Mouse (Mus musculus) forebrain, embryonic 14.5 days (tissue): ENCODE results near the gene Tnfrsf25. TPM values are rescaled to one million over a fixed set of nuclear protein-coding genes. Genes with fewer than 3 reads are reported as not detected.

Source experiments
- ATAC-seq: fragments of 200-750 bp; cut with Nextera tagmentation; 2 replicates; pipeline ENCODE4 v1.8.0; 2017; ENCODE audit warnings: mild to moderate bottlenecking, moderate library complexity
- DNase-seq: peaks from one replicate; pipeline ENCODE4 v3.0.0-alpha.2; 2015; ENCODE audit warnings: low spot score
- H3K27ac ChIP-seq: fragments of 300-500 bp; sonication (generic); 2 replicates; pipeline ENCODE4 v1.5.1; 2014; ENCODE audit warnings: low read depth, mild to moderate bottlenecking, control low read depth, low read length, moderate library complexity
- H3K27me3 ChIP-seq: fragments of 300-500 bp; sonication (generic); replicated peaks from 2 replicates; pipeline ENCODE4 v1.6.1; 2014; ENCODE audit warnings: low read length, control low read depth, mixed read lengths; ENCODE audit not compliant: control insufficient read depth, insufficient read depth
- H3K36me3 ChIP-seq: fragments of 300-500 bp; sonication (generic); 2 replicates; pipeline ENCODE4 v1.6.1; 2014; ENCODE audit warnings: low read length, control low read depth; ENCODE audit not compliant: control insufficient read depth, insufficient read depth
- H3K4me1 ChIP-seq: fragments of 300-500 bp; sonication (generic); 2 replicates; pipeline ENCODE4 v1.6.1; 2014; ENCODE audit warnings: antibody characterized with exemption, low read length, control low read depth; ENCODE audit not compliant: control insufficient read depth, insufficient read depth
- H3K4me2 ChIP-seq: fragments of 300-500 bp; sonication (generic); 2 replicates; pipeline ENCODE4 v1.6.1; 2014; ENCODE audit warnings: mild to moderate bottlenecking, control low read depth, low read length
- H3K4me3 ChIP-seq: fragments of 300-500 bp; sonication (generic); 2 replicates; pipeline ENCODE4 v1.5.1; 2014; ENCODE audit warnings: low read depth, low read length, control low read depth
- H3K9ac ChIP-seq: fragments of 300-500 bp; sonication (generic); 2 replicates; pipeline ENCODE4 v1.6.1; 2014; ENCODE audit warnings: mild to moderate bottlenecking, low read length, control low read depth, moderate library complexity
- H3K9me3 ChIP-seq: fragments of 300-500 bp; sonication (generic); replicated peaks from 2 replicates; pipeline ENCODE4 v1.6.1; 2016; ENCODE audit warnings: low read length, control low read depth, mixed read lengths; ENCODE audit not compliant: control insufficient read depth
- WGBS: fragments of 180-500 bp; shearing (Covaris S2); extraction: QIAGEN DNeasy Blood & Tissue Kit; methylation state at CpG from one replicate; pipeline ENCODE4 v1.1.7; 2014; 5-methylcytosine and 5-hydroxymethylcytosine counted together
- polyA plus RNA-seq: library from polyadenylated mRNA; unstranded; fragments of >200 nt; fragmentation: Nextera tagmentation; extraction: Ambion mirVana; gene quantifications from 2 replicates; pipeline ENCODE4 v1.2.1, GENCODE M21; 2014

The Tnfrsf25 gene
- polyA plus RNA-seq, 1 experiment from 2014 or later = 0.62 TPM

GRCm38 (mm10) chr4:152121183-152121505 is 5.4 kb downstream of the Tnfrsf25 start:
- WGBS = 2% methylated on average over 12 of the region's 12 CpGs

GRCm38 (mm10) chr4:152124361-152124961 is 8.7 kb downstream of the Tnfrsf25 start:
- Histone ChIP-seq H3K9me3 (no peaks in the 10 kb centered on the region), H3K4me3 (no peak overlapping the region), H3K4me1 (no peaks in the 10 kb centered on the region; the same call in none of the 2 replicates), H3K4me2 (no peak overlapping the region), H3K9ac (no peak overlapping the region), H3K27me3 (peaks cover 98% of the 10 kb centered on the region), H3K27ac (no peak overlapping the region), H3K36me3 (no peaks in the 10 kb centered on the region)
- ATAC-seq (no peak), DNase-seq (no peak)
- 7% methylated on average over 13 of the region's 13 CpGs for WGBS

More at GRCm38 (mm10) chr4:152121183-152121505, 5.4 kb downstream of the Tnfrsf25 start:
- H3K4me1 ChIP-seq = no peaks in the 10 kb centered on the region; the same call in none of the 2 replicates
- no peaks in the 10 kb centered on the region for H3K9me3 ChIP-seq
- no peaks in the 10 kb centered on the region for H3K36me3 ChIP-seq
- no peak overlapping the region for H3K27ac ChIP-seq
- DNase-seq (no peak), ATAC-seq (no peak)
- 0 out of 2 replicates have a peak overlapping the region, but pooled peaks have one; percentile 21 for H3K4me2 ChIP-seq
- H3K27me3 ChIP-seq = peaks cover 97% of the 10 kb centered on the region
- no peak overlapping the region for H3K9ac ChIP-seq
- H3K4me3 ChIP-seq = no peak overlapping the region

- Histone ChIP-seq H3K4me1 (peaks cover under 1% of the 10 kb centered on the region), H3K4me2 (peak overlapping the region; percentile 34), H3K27me3 (peaks cover 98% of the 10 kb centered on the region), H3K9ac (no peak overlapping the region), H3K4me3 (peak overlapping the region; percentile 10; the same call in 1 of the 2 replicates), H3K36me3 (no peaks in the 10 kb centered on the region), H3K9me3 (no peaks in the 10 kb centered on the region), H3K27ac (no peak overlapping the region)
- DNase-seq = no peak
- no peak for ATAC-seq
- WGBS = 3% methylated on average over 56 of the region's 56 CpGs
Measured at GRCm38 (mm10) chr4:152125161-152126025, 9.7 kb downstream of the Tnfrsf25 start.

GRCm38 (mm10) chr4:152126026-152126920 is 10.5 kb downstream of the Tnfrsf25 start:
- WGBS = 3% methylated on average over 65 of the region's 65 CpGs
- peak overlapping the region; percentile 21; the same call in 1 of the 2 replicates for H3K9ac ChIP-seq

GRCm38 (mm10) chr4:152127884-152128283 is 12.2 kb downstream of the Tnfrsf25 start:
- no peaks in the 10 kb centered on the region for H3K36me3 ChIP-seq
- no peak overlapping the region for H3K9ac ChIP-seq
- H3K4me3 ChIP-seq = no peak overlapping the region
- H3K9me3 ChIP-seq = no peaks in the 10 kb centered on the region
- H3K27me3 ChIP-seq = peaks cover 100% of the 10 kb centered on the region
- no peak for ATAC-seq
- peaks cover 9% of the 10 kb centered on the region; the same call in 1 of the 2 replicates for H3K4me1 ChIP-seq
- 79% methylated on average over 11 of the region's 11 CpGs for WGBS
- no peak for DNase-seq
- H3K4me2 ChIP-seq = no peak overlapping the region
- H3K27ac ChIP-seq = no peak overlapping the region

More at GRCm38 (mm10) chr4:152126026-152126920, 10.5 kb downstream of the Tnfrsf25 start:
- Histone ChIP-seq H3K4me3 (peak overlapping the region; percentile 10; the same call in 1 of the 2 replicates), H3K27ac (no peak overlapping the region), H3K27me3 (peaks cover 99% of the 10 kb centered on the region), H3K9me3 (no peaks in the 10 kb centered on the region), H3K36me3 (no peaks in the 10 kb centered on the region), H3K4me2 (peak overlapping the region; percentile 34), H3K4me1 (peaks cover 9% of the 10 kb centered on the region; the same call in 1 of the 2 replicates)
- no peak for DNase-seq
- no peak for ATAC-seq

GRCm38 (mm10) chr4:152128784-152129183 is 13.1 kb downstream of the Tnfrsf25 start:
- ATAC-seq = no peak
- H3K4me1 ChIP-seq = peaks cover 9% of the 10 kb centered on the region; the same call in 1 of the 2 replicates
- H3K36me3 ChIP-seq = no peaks in the 10 kb centered on the region
- DNase-seq = no peak
- H3K9ac ChIP-seq = no peak overlapping the region
- WGBS = 53% methylated on average over 5 of the region's 5 CpGs
- H3K4me3 ChIP-seq = no peak overlapping the region
- no peaks in the 10 kb centered on the region for H3K9me3 ChIP-seq
- peaks cover 96% of the 10 kb centered on the region for H3K27me3 ChIP-seq
- H3K4me2 ChIP-seq = no peak overlapping the region
- no peak overlapping the region for H3K27ac ChIP-seq

- Histone ChIP-seq H3K9me3 (no peaks in the 10 kb centered on the region), H3K4me1 (peaks cover 9% of the 10 kb centered on the region; the same call in 1 of the 2 replicates)
- DNase-seq = no peak
Measured at GRCm38 (mm10) chr4:152129395-152129930, 13.7 kb downstream of the Tnfrsf25 start.

More at GRCm38 (mm10) chr4:152129395-152129930, 13.7 kb downstream of the Tnfrsf25 start:
- Histone ChIP-seq H3K27ac (no peak overlapping the region), H3K36me3 (no peaks in the 10 kb centered on the region), H3K27me3 (peaks cover 90% of the 10 kb centered on the region), H3K4me2 (no peak overlapping the region), H3K4me3 (no peak overlapping the region), H3K9ac (no peak overlapping the region)
- ATAC-seq = no peak
- WGBS = 23% methylated on average over 13 of the region's 13 CpGs
